Mouse (Mus musculus): ENCODE data around the gene Cachd1. TPM values are rescaled to one million over a fixed set of nuclear protein-coding genes. Genes with fewer than 3 reads are reported as not detected.

Gene Cachd1
- polyA plus RNA-seq, 1 experiment, result 43.1 TPM

- WGBS, result 79% methylated on average over 5 of the region's 5 CpGs
- Histone ChIP-seq H3K4me1 (ENCODE audit: control insufficient read depth, insufficient read depth, low read length) (no peaks in the 10 kb centered on the region), H3K4me3 (replicated peaks; ENCODE audit: extremely low read depth, low read depth, low read length) (no peak overlapping the region)
- TF ChIP-seq POLR2A (IDR thresholded peaks at IDR 0.05; ENCODE audit: borderline replicate concordance, extremely low read depth, low read depth, low read length) (no peak), CTCF (IDR thresholded peaks at IDR 0.05; ENCODE audit: insufficient read depth, low read length) (no peak)
- no peak for DNase-seq
These were observed 231.9 kb downstream of the Cachd1 start for GRCm38 (mm10) chr4:101008362-101008769.

GRCm38 (mm10) chr4:101009092-101009491, 232.6 kb downstream of the Cachd1 start:
- Histone ChIP-seq H3K4me1 (ENCODE audit: control insufficient read depth, insufficient read depth, low read length) (no peaks in the 10 kb centered on the region), H3K4me3 (replicated peaks; ENCODE audit: extremely low read depth, low read depth, low read length) (no peak overlapping the region)
- 93% methylated on average over 4 of the region's 4 CpGs for WGBS
- TF ChIP-seq POLR2A (IDR thresholded peaks at IDR 0.05; ENCODE audit: borderline replicate concordance, extremely low read depth, low read depth, low read length) (no peak), CTCF (IDR thresholded peaks at IDR 0.05; ENCODE audit: insufficient read depth, low read length) (no peak)
- no peak for DNase-seq

GRCm38 (mm10) chr4:101017806-101018205, 241.3 kb downstream of the Cachd1 start:
- TF ChIP-seq CTCF (IDR thresholded peaks at IDR 0.05; ENCODE audit: insufficient read depth, low read length) (no peak), POLR2A (IDR thresholded peaks at IDR 0.05; ENCODE audit: borderline replicate concordance, extremely low read depth, low read depth, low read length) (no peak)

GRCm38 (mm10) chr4:101020596-101020995, 244.1 kb downstream of the Cachd1 start, which contains the start of gene Gm10577:
Gm10577 (minus strand) TSS chr4:101020696.
- no peak within 1 kb of the TSS for H3K4me3 ChIP-seq (replicated peaks; ENCODE audit: extremely low read depth, low read depth, low read length)
- 75% methylated on average over 4 of the region's 4 CpGs for WGBS
- DNase-seq, result no peak
- TF ChIP-seq POLR2A (IDR thresholded peaks at IDR 0.05; ENCODE audit: borderline replicate concordance, extremely low read depth, low read depth, low read length) (no peak), CTCF (IDR thresholded peaks at IDR 0.05; ENCODE audit: insufficient read depth, low read length) (no peak)
- H3K4me1 ChIP-seq (ENCODE audit: control insufficient read depth, insufficient read depth, low read length), result no peaks in the 10 kb centered on the region

More at GRCm38 (mm10) chr4:101017806-101018205, 241.3 kb downstream of the Cachd1 start:
- no peak for DNase-seq
- no peak overlapping the region for H3K4me3 ChIP-seq (replicated peaks; ENCODE audit: extremely low read depth, low read depth, low read length)
- WGBS, result 79% methylated on average over 4 of the region's 4 CpGs
- H3K4me1 ChIP-seq (ENCODE audit: control insufficient read depth, insufficient read depth, low read length), result no peaks in the 10 kb centered on the region

- H3K4me1 ChIP-seq (ENCODE audit: control insufficient read depth, insufficient read depth, low read length), result no peaks in the 10 kb centered on the region
- H3K4me3 ChIP-seq (replicated peaks; ENCODE audit: extremely low read depth, low read depth, low read length), result no peak overlapping the region
- TF ChIP-seq POLR2A (IDR thresholded peaks at IDR 0.05; ENCODE audit: borderline replicate concordance, extremely low read depth, low read depth, low read length) (no peak), CTCF (IDR thresholded peaks at IDR 0.05; ENCODE audit: insufficient read depth, low read length) (no peak)
- no peak for DNase-seq
- WGBS, result 60% methylated on average over 5 of the region's 5 CpGs
These were observed 250.1 kb downstream of the Cachd1 start for GRCm38 (mm10) chr4:101026566-101026965.

GRCm38 (mm10) chr4:101026995-101027394, 250.5 kb downstream of the Cachd1 start:
- 46% methylated on average over 2 of the region's 2 CpGs for WGBS
- Histone ChIP-seq H3K4me3 (replicated peaks; ENCODE audit: extremely low read depth, low read depth, low read length) (no peak overlapping the region), H3K4me1 (ENCODE audit: control insufficient read depth, insufficient read depth, low read length) (no peaks in the 10 kb centered on the region)
- no peak for DNase-seq
- no peak for TF ChIP-seq CTCF (IDR thresholded peaks at IDR 0.05; ENCODE audit: insufficient read depth, low read length)
- no peak for TF ChIP-seq POLR2A (IDR thresholded peaks at IDR 0.05; ENCODE audit: borderline replicate concordance, extremely low read depth, low read depth, low read length)

GRCm38 (mm10) chr4:101027852-101028411, 251.5 kb downstream of the Cachd1 start:
- no peak for TF ChIP-seq POLR2A (IDR thresholded peaks at IDR 0.05; ENCODE audit: borderline replicate concordance, extremely low read depth, low read depth, low read length)
- TF ChIP-seq CTCF (IDR thresholded peaks at IDR 0.05; ENCODE audit: insufficient read depth, low read length), result no peak
- 80% methylated on average over 9 of the region's 9 CpGs for WGBS
- DNase-seq, result no peak
- no peak overlapping the region for H3K4me3 ChIP-seq (replicated peaks; ENCODE audit: extremely low read depth, low read depth, low read length)
- H3K4me1 ChIP-seq (ENCODE audit: control insufficient read depth, insufficient read depth, low read length), result no peaks in the 10 kb centered on the region

GRCm38 (mm10) chr4:101033047-101033446, 256.6 kb downstream of the Cachd1 start:
- TF ChIP-seq CTCF (IDR thresholded peaks at IDR 0.05; ENCODE audit: insufficient read depth, low read length) (no peak), POLR2A (IDR thresholded peaks at IDR 0.05; ENCODE audit: borderline replicate concordance, extremely low read depth, low read depth, low read length) (no peak)
- no peak for DNase-seq
- Histone ChIP-seq H3K4me3 (replicated peaks; ENCODE audit: extremely low read depth, low read depth, low read length) (no peak overlapping the region), H3K4me1 (ENCODE audit: control insufficient read depth, insufficient read depth, low read length) (no peaks in the 10 kb centered on the region)
- WGBS, result 43% methylated on average over 3 of the region's 3 CpGs

GRCm38 (mm10) chr4:101035131-101035530, 258.7 kb downstream of the Cachd1 start:
- H3K4me1 ChIP-seq (ENCODE audit: control insufficient read depth, insufficient read depth, low read length), result 0 out of 2 replicates have a peak, but pooled peaks cover 2% of the 10 kb centered on the region
- 59% methylated on average over 5 of the region's 5 CpGs for WGBS
- TF ChIP-seq POLR2A (IDR thresholded peaks at IDR 0.05; ENCODE audit: borderline replicate concordance, extremely low read depth, low read depth, low read length), result no peak
- TF ChIP-seq CTCF (IDR thresholded peaks at IDR 0.05; ENCODE audit: insufficient read depth, low read length), result no peak
- H3K4me3 ChIP-seq (replicated peaks; ENCODE audit: extremely low read depth, low read depth, low read length), result no peak overlapping the region
- no peak for DNase-seq

- no peak for TF ChIP-seq POLR2A (IDR thresholded peaks at IDR 0.05; ENCODE audit: borderline replicate concordance, extremely low read depth, low read depth, low read length)
- no peak for TF ChIP-seq CTCF (IDR thresholded peaks at IDR 0.05; ENCODE audit: insufficient read depth, low read length)
- Histone ChIP-seq H3K4me1 (ENCODE audit: control insufficient read depth, insufficient read depth, low read length) (0 out of 2 replicates have a peak, but pooled peaks cover 2% of the 10 kb centered on the region), H3K4me3 (replicated peaks; ENCODE audit: extremely low read depth, low read depth, low read length) (no peak overlapping the region)
- 68% methylated on average over 7 of the region's 7 CpGs for WGBS
- no peak for DNase-seq
These were observed 260.7 kb downstream of the Cachd1 start for GRCm38 (mm10) chr4:101037156-101037555.

Data from lung, adult 2 months (tissue).